Mouse (Mus musculus) heart, embryonic 16.5 days (tissue): ENCODE results near the gene Paip2b. TPM values are rescaled to one million over a fixed set of nuclear protein-coding genes. Genes with fewer than 3 reads are reported as not detected.
"Not testable (repeated sequence)": the region's sequence is repeated elsewhere in the genome, so short reads cannot be mapped to it uniquely, and the experiment has no call there.

Source experiments
- ATAC-seq: fragments of 200-750 bp; cut with Nextera tagmentation; replicated peaks from 2 replicates; pipeline ENCODE4 v1.8.0; 2017; ENCODE audit warnings: moderate number of reproducible peaks; ENCODE audit not compliant: insufficient read depth, low FRiP score; ENCODE audit errors: extremely low read depth
- H3K27ac ChIP-seq: fragments of 300-500 bp; sonication (generic); 2 replicates; pipeline ENCODE4 v1.5.1; 2014; ENCODE audit warnings: mild to moderate bottlenecking, low read length, control low read depth, moderate library complexity
- H3K27me3 ChIP-seq: fragments of 300-500 bp; sonication (generic); 2 replicates; pipeline ENCODE4 v1.6.1; 2014; ENCODE audit warnings: low read length, mixed read lengths; ENCODE audit not compliant: control insufficient read depth, insufficient read depth
- H3K36me3 ChIP-seq: fragments of 300-500 bp; sonication (generic); 2 replicates; pipeline ENCODE4 v1.6.1; 2014; ENCODE audit not compliant: control insufficient read depth, insufficient read depth
- H3K4me1 ChIP-seq: fragments of 300-500 bp; sonication (generic); 2 replicates; pipeline ENCODE4 v1.6.1; 2014; ENCODE audit warnings: low read length, mixed read lengths; ENCODE audit not compliant: control insufficient read depth, insufficient read depth
- H3K4me2 ChIP-seq: fragments of 300-500 bp; sonication (generic); 2 replicates; pipeline ENCODE4 v1.6.1; 2014; ENCODE audit warnings: low read depth, mild to moderate bottlenecking, control low read depth, low read length
- H3K4me3 ChIP-seq: fragments of 300-500 bp; sonication (generic); 2 replicates; pipeline ENCODE4 v1.5.1; 2014; ENCODE audit warnings: mild to moderate bottlenecking, control low read depth, low read length
- H3K9ac ChIP-seq: fragments of 300-500 bp; sonication (generic); 2 replicates; pipeline ENCODE4 v1.6.1; 2014; ENCODE audit warnings: low read length, control low read depth
- H3K9me3 ChIP-seq: fragments of 300-500 bp; sonication (generic); replicated peaks from 2 replicates; pipeline ENCODE4 v1.6.1; 2016; ENCODE audit warnings: low read length; ENCODE audit not compliant: control insufficient read depth
- WGBS: fragments of 180-500 bp; shearing (Covaris S2); extraction: QIAGEN DNeasy Blood & Tissue Kit; methylation state at CpG from one replicate; pipeline ENCODE4 v1.1.7; 2014; 5-methylcytosine and 5-hydroxymethylcytosine counted together
- polyA plus RNA-seq: library from polyadenylated mRNA; unstranded; fragments of >200 nt; fragmentation: Nextera tagmentation; extraction: Ambion mirVana; gene quantifications from 2 replicates; pipeline ENCODE4 v1.2.1, GENCODE M21; 2015

The Paip2b gene
- polyA plus RNA-seq, 1 experiment from 2014 or later = 12.3 TPM

DNA sequence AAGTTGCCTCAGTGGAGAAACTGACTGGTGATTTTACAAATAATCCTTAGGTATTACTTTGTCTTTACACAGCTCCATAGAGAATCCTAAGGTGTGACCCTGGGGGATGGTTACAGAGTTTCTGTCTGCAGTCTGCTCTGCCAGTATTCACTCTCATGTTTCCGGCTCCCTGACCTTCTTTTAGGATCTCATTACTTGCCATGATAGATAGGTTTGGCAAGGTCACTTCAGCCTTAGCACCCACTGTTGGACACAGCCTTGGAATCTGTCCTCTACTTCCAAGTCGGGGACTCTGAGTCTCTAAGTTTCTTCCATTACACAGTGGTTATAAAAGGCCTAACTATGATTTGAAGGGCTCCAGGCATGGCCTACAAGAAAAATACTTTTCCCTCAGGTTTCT lies 17.9 kb upstream of the Paip2b start:
- H3K4me1 ChIP-seq = no peaks in the 10 kb centered on the region
- no peak overlapping the region for H3K4me3 ChIP-seq
- H3K4me2 ChIP-seq = no peak overlapping the region
- no peak for ATAC-seq
- H3K36me3 ChIP-seq = no peaks in the 10 kb centered on the region
- no peaks in the 10 kb centered on the region for H3K27me3 ChIP-seq
- H3K9ac ChIP-seq = no peak overlapping the region
- 75% methylated on average over 2 of the region's 2 CpGs for WGBS
- H3K9me3 ChIP-seq = no peaks in the 10 kb centered on the region
- H3K27ac ChIP-seq = no peak overlapping the region

DNA sequence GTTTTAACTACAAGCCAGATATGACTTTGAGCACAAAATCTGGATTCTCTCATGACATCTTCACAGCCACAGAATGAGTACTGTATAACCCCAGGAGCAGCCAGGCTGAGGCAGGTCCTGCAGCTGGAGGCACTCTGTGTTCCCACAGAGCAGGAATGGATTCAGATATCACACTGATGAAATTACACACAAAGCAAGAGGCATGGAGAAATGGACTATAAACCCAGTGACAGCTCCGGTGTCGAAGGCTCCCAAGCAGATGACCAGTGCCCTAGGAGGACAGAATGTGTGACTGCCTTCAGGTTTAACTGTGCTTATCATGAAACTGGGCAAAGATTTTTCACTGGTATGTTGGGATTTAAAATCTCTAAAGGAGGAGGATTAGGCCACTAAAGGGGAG lies 14.6 kb upstream of the Paip2b start:
- no peak overlapping the region for H3K9ac ChIP-seq
- no peak overlapping the region for H3K4me2 ChIP-seq
- no peak for ATAC-seq
- 84% methylated on average over 2 of the region's 2 CpGs for WGBS
- H3K4me3 ChIP-seq = no peak overlapping the region
- H3K36me3 ChIP-seq = no peaks in the 10 kb centered on the region
- no peaks in the 10 kb centered on the region for H3K9me3 ChIP-seq
- H3K4me1 ChIP-seq = no peaks in the 10 kb centered on the region
- H3K27me3 ChIP-seq = no peaks in the 10 kb centered on the region
- no peak overlapping the region for H3K27ac ChIP-seq

DNA sequence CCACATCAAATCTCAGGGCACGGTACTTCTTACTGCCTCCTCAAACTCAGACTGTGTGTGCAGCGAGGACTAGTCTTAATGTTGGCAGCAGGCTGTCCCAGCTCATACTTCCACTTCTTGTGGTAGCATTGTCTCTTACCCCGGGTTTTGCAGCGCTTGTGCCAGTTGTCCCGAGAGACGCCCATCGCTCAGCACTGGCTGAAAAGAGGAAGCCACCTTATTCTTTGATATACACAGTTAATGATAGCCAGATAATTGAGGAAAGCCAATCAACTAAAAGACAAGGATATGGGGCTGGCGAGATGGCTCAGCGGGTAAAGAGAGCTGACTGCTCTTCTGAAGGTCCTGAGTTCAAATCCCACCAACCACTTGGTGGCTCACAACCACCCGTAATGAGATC lies 13.4 kb upstream of the Paip2b start:
- Histone ChIP-seq H3K27ac (no peak overlapping the region), H3K36me3 (no peaks in the 10 kb centered on the region), H3K4me1 (no peaks in the 10 kb centered on the region), H3K27me3 (no peaks in the 10 kb centered on the region), H3K9me3 (no peaks in the 10 kb centered on the region), H3K4me3 (no peak overlapping the region), H3K4me2 (no peak overlapping the region), H3K9ac (no peak overlapping the region)
- 85% methylated on average over 10 of the region's 10 CpGs for WGBS
- no peak for ATAC-seq

DNA sequence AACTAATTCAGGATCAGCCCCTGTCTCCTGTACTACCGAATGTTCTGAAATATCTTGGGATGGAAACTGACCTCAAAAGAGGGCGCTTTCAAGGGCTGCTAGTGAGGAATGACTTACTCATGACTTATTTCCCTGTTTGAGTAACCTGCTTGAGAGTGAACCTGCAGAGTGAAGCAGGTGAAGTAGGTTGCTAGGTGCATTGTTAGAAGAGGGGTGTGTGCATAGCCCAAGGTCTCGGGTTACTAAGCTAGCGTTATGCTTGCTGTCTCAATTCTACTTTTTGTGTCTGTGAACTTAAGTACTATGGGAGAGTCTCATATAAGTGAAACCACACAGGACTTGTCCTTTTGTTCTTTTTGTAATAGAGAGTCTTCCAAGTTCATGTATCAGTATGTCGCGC lies 8.5 kb upstream of the Paip2b start:
- H3K4me2 ChIP-seq = no peak overlapping the region
- no peaks in the 10 kb centered on the region for H3K36me3 ChIP-seq
- no peak overlapping the region for H3K27ac ChIP-seq
- 84% methylated on average over 6 of the region's 6 CpGs for WGBS
- H3K4me1 ChIP-seq = no peaks in the 10 kb centered on the region
- no peak for ATAC-seq
- no peaks in the 10 kb centered on the region for H3K27me3 ChIP-seq
- no peak overlapping the region for H3K4me3 ChIP-seq
- H3K9ac ChIP-seq = no peak overlapping the region
- no peaks in the 10 kb centered on the region for H3K9me3 ChIP-seq

DNA sequence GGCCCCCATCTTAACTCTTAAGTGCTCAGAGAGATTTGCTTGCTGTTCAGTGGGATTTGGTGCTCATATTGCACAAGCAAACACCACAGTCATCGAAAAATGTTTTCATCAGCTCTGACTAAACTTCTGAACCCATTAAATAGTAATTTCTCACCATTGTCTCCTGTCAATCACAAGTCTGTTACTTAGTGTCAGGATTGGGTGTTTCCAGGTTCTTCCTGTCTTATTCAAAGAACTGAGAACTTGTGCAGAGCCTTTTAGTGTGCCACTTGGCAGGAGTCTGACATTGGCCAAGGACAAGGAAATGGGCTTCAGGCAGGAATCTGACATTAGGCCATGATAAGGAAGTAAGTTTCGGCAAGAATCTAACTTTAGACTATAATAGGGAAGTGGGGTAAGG lies 6.5 kb upstream of the Paip2b start:
- no peak for ATAC-seq
- H3K9ac ChIP-seq = no peak overlapping the region
- no peak overlapping the region for H3K27ac ChIP-seq
- no peaks in the 10 kb centered on the region for H3K27me3 ChIP-seq
- H3K4me2 ChIP-seq = no peak overlapping the region
- no peak overlapping the region for H3K4me3 ChIP-seq
- no peaks in the 10 kb centered on the region for H3K4me1 ChIP-seq
- 61% methylated on average over 2 of the region's 2 CpGs for WGBS
- H3K36me3 ChIP-seq = no peaks in the 10 kb centered on the region
- H3K9me3 ChIP-seq = no peaks in the 10 kb centered on the region

DNA sequence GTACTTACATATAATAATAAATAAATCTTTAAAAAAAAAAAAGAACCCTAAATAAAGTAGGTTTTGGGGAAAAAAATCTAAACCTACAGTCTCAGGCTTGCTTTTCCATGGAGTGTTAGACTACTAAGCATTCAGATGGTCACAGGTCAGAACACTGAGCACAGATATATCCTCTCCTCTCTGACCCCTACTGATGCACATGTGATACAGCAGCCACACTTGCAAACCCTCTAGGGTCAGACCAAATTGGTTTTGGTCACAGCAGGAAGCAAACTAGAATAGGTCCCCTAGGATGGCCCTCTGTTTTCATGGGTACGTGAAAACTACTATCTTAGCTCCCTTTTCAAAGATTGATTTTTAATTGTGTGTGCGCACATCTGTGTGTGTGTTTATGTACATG lies 5.3 kb upstream of the Paip2b start:
- peaks cover 4% of the 10 kb centered on the region for H3K4me1 ChIP-seq
- 89% methylated on average over 2 of the region's 2 CpGs for WGBS
- H3K36me3 ChIP-seq = no peaks in the 10 kb centered on the region
- H3K27me3 ChIP-seq = no peaks in the 10 kb centered on the region
- ATAC-seq = no peak
- H3K9me3 ChIP-seq = no peaks in the 10 kb centered on the region
- no peak overlapping the region for H3K4me2 ChIP-seq
- no peak overlapping the region for H3K27ac ChIP-seq
- H3K4me3 ChIP-seq = no peak overlapping the region
- H3K9ac ChIP-seq = no peak overlapping the region

DNA sequence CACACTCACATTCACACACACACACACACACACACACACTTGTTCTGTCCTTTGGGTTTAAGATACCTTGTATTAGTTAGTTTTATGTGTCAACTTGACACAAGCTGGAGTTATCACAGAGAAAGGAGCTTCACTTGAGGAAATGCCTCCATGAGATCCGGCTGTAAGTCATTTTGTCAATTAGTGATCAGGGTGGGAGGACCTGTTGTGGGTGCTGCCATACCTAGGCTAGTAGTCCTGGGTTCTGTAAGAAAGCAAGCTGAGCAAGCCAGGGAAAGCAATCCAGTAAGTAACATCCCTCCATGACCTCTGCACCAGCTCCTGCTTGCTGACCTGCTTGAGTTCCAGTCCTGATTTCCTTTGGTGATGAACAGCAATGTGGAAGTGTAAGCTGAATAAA lies 852 bp upstream of the Paip2b start:
- WGBS = 55% methylated on average over 1 of the region's 1 CpGs
- H3K36me3 ChIP-seq, H3K27me3 ChIP-seq, ATAC-seq, H3K9me3 ChIP-seq: not testable (repeated sequence)
- Histone ChIP-seq H3K27ac (peak overlapping the region; percentile 61), H3K4me1 (peaks cover 11% of the 10 kb centered on the region), H3K4me3 (peak overlapping the region; percentile 55), H3K4me2 (peak overlapping the region; percentile 82), H3K9ac (peak overlapping the region; percentile 72)

DNA sequence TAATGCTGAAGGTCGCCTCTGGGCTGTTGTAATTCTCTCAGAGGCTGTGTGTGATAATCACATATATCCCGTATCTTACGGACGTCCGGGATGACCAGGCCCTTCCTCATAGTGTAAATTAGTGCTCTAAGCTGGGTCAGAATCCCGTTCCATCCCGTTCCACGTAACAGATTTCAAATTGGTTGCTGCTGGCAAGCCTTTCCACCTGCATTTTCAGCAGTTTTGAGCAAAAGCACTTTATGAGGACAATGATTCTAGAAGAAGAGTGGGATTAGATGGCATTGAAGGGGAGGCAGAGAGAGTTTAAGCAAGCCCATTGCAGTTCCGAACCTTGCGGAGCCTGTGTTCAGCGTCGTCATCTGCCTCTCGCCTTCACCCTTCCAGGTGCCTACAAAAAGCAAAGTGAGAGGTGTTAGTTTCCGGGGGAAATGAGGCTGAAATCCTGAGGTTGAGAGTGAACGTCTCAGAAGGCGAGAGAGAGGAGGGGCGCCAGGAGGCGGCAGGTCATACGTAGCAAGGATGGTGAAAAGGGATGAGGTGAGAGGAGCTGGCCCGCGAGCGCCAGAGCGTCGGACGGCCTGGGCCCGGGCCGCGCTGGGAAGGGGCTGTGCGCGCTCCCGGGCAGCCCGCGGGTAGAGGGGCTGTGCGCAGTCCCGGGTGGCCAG lies 468 bp downstream of the Paip2b start:
- peak overlapping the region; percentile 72 for H3K27ac ChIP-seq
- WGBS = 2% methylated on average over 31 of the region's 35 CpGs
- peak overlapping the region; percentile 78 for H3K9ac ChIP-seq
- H3K9me3 ChIP-seq = no peaks in the 10 kb centered on the region
- peak; percentile 63 for ATAC-seq
- H3K4me1 ChIP-seq = peaks cover 11% of the 10 kb centered on the region
- H3K27me3 ChIP-seq = no peaks in the 10 kb centered on the region
- peak overlapping the region; percentile 66 for H3K4me3 ChIP-seq
- peak overlapping the region; percentile 79 for H3K4me2 ChIP-seq
- no peaks in the 10 kb centered on the region for H3K36me3 ChIP-seq

DNA sequence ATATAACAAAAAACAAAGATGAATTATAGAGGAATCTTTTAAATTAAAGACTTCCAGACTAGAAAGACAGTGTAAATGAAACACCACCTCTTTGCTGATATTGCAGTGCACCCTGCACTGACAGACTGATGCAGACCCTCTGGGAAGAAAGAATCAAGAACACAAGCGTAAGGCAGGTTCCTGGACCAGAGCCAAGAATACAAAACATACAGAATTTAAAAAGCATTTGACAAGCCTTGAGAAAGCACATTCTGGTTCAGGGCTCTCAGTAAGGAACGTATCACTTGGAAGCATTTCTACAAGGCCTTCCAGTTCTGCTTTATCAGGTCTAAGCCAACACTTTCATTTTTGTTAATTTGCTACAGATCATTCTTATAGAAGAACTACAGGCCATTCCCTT lies 9.7 kb downstream of the Paip2b start:
- no peak overlapping the region for H3K9ac ChIP-seq
- no peak overlapping the region for H3K27ac ChIP-seq
- no peak for ATAC-seq
- H3K4me1 ChIP-seq = 0 out of 2 replicates have a peak, but pooled peaks cover 3% of the 10 kb centered on the region
- no peaks in the 10 kb centered on the region for H3K36me3 ChIP-seq
- H3K27me3 ChIP-seq = no peaks in the 10 kb centered on the region
- H3K4me2 ChIP-seq = no peak overlapping the region
- peaks cover 2% of the 10 kb centered on the region; the same call in 1 of the 2 replicates for H3K9me3 ChIP-seq
- WGBS = 44% methylated on average over 2 of the region's 2 CpGs
- H3K4me3 ChIP-seq = no peak overlapping the region
